13 mouse cellular contexts compared by ENCODE assay signal in genomic region chr17:85393091-85393890, GRCm38 (mm10).
DNase-seq lines count a peak whose midpoint lies in the region; ATAC-seq and TF ChIP-seq lines count a peak whose summit lies in the region.
"Had no signal": no experiment of that assay in that cellular context is flagged by ENCODE, and none has a peak within 500 bp of the region (broad histone marks: within the 10 kb centered on the region; RNA-seq: fewer than 3 reads in every experiment).

No protein-coding gene starts in this region.

- no peaks in the 10 kb centered on the region for H3K9me3 ChIP-seq in CH12.LX (replicated peaks; ENCODE audit: low read length)
- peaks cover 5% of the 10 kb centered on the region; the same call in 1 of the 2 replicates for H3K9me3 ChIP-seq in hindbrain, embryonic 10.5 days
- H3K9me3 ChIP-seq in midbrain, embryonic 13.5 days = no peaks in the 10 kb centered on the region
- H3K9me3 ChIP-seq: liver, embryonic 15.5 days had no signal

- 39% methylated on average over 16 of the region's 16 CpGs for WGBS in hindbrain, embryonic 10.5 days
- WGBS in midbrain, embryonic 13.5 days = 18% methylated on average over 16 of the region's 16 CpGs

- no peak for TF ChIP-seq EP300 in CH12.LX (IDR thresholded peaks at IDR 0.05; ENCODE audit: low read length)

- no peak for TF ChIP-seq POLR2A in CH12.LX (IDR thresholded peaks at IDR 0.05; ENCODE audit: low read depth, low read length)

- H3K4me3 ChIP-seq in CH12.LX (replicated peaks in 1 of 3; ENCODE audit: low read depth in 2 of 3, low read length in 2 of 3, poor library complexity in 1 of 3) = no peak overlapping the region
- H3K4me3 ChIP-seq in hindbrain, embryonic 10.5 days = no peak overlapping the region
- no peak overlapping the region for H3K4me3 ChIP-seq in midbrain, embryonic 13.5 days (replicated peaks)
- H3K4me3 ChIP-seq: liver, embryonic 15.5 days; myocyte had no signal

- TF ChIP-seq CTCF in CH12.LX (conservative IDR thresholded peaks at IDR 0.05 in 1 of 2, IDR thresholded peaks at IDR 0.05 in 1 of 2; ENCODE audit: low read depth in 2 of 2, low read length in 2 of 2) = no peak

- dilution Hi-C loops in CH12.LX (cut with MboI; ENCODE audit: extremely low pct_ligation_motif_present, extremely low pct_unique_long_range_greater_than_20kb, low sequenced_read_pairs) = no loop called here

- no peak for TF ChIP-seq RAD21 in CH12.LX (IDR thresholded peaks at IDR 0.05; ENCODE audit: low read depth, low read length)

- no peak overlapping the region for H3K9ac ChIP-seq in CH12.LX (ENCODE audit: insufficient read depth, low read depth)
- H3K9ac ChIP-seq in midbrain, embryonic 13.5 days (replicated peaks) = no peak overlapping the region
- H3K9ac ChIP-seq: liver, embryonic 15.5 days had no signal

- no peak overlapping the region for H3K27ac ChIP-seq in CH12.LX (ENCODE audit: insufficient read depth, low read depth)
- 0 out of 2 replicates have a peak overlapping the region, but pooled peaks have one; percentile 50 for H3K27ac ChIP-seq in hindbrain, embryonic 10.5 days
- peak overlapping the region; percentile 75 for H3K27ac ChIP-seq in midbrain, embryonic 13.5 days
- H3K27ac ChIP-seq: liver, embryonic 15.5 days had no signal

- in situ Hi-C loops in CH12.LX (cut with MboI; ENCODE audit: low pct_ligation_motif_present, low pct_unique_long_range_greater_than_20kb, low sequenced_read_pairs) = no loop called here

- no peak overlapping the region for H3K4me2 ChIP-seq in CH12.LX (ENCODE audit: insufficient read depth, low read depth, poor library complexity, severe bottlenecking)
- peak overlapping the region; percentile 44 for H3K4me2 ChIP-seq in midbrain, embryonic 13.5 days (replicated peaks)
- H3K4me2 ChIP-seq: liver, embryonic 15.5 days had no signal

- H3K36me3 ChIP-seq in CH12.LX (replicated peaks in 1 of 2; ENCODE audit: control insufficient read depth in 1 of 2, insufficient read depth in 1 of 2, low read length in 1 of 2) = no peaks in the 10 kb centered on the region
- H3K36me3 ChIP-seq in hindbrain, embryonic 10.5 days = no peaks in the 10 kb centered on the region
- no peaks in the 10 kb centered on the region for H3K36me3 ChIP-seq in midbrain, embryonic 13.5 days
- H3K36me3 ChIP-seq: liver, embryonic 15.5 days had no signal

- intact Hi-C loops in gastrocnemius, postnatal 36 days (cut with DNase I) = no loop called here

- H3K79me2 ChIP-seq in CH12.LX (replicated peaks; ENCODE audit: control insufficient read depth, extremely low read depth, insufficient read depth, poor library complexity, severe bottlenecking) = no peaks in the 10 kb centered on the region

- H3K4me1 ChIP-seq in CH12.LX (ENCODE audit: control insufficient read depth in 1 of 2, insufficient read depth in 2 of 2) = peaks cover 0 to 22% of the 10 kb centered on the region in 2 experiments; a peak in 2 of 4 replicates
- peaks cover 48% of the 10 kb centered on the region for H3K4me1 ChIP-seq in hindbrain, embryonic 10.5 days (replicated peaks)
- H3K4me1 ChIP-seq in midbrain, embryonic 13.5 days (replicated peaks) = peaks cover 45% of the 10 kb centered on the region
- H3K4me1 ChIP-seq: liver, embryonic 15.5 days had no signal

- no peak for DNase-seq in CH12.LX (ENCODE audit: extremely low read depth)
- DNase-seq in embryo, embryonic 11 days = peak; percentile 40
- DNase-seq in hindbrain, embryonic 10.5 days (ENCODE audit: low spot score) = peak; percentile 50
- DNase-seq in gastrocnemius, postnatal 4 days (ENCODE audit: low spot score in 2 of 2) = no peak
- no peak for DNase-seq in gastrocnemius, postnatal 36 days
- DNase-seq in urinary bladder, postnatal 25 days (ENCODE audit: low spot score) = no peak
- DNase-seq: cerebellum, postnatal 14 days; heart, postnatal 36 days; kidney, adult 8-10 months had no signal

- peak; percentile 24; the same call in 1 of the 2 replicates for ATAC-seq in midbrain, embryonic 13.5 days
- ATAC-seq in cerebellum, adult (ENCODE audit: insufficient number of reproducible peaks, low FRiP score, low TSS enrichment) = no peak

- H3K27me3 ChIP-seq in CH12.LX (replicated peaks) = no peaks in the 10 kb centered on the region
- H3K27me3 ChIP-seq in hindbrain, embryonic 10.5 days (ENCODE audit: insufficient read depth, poor library complexity, severe bottlenecking) = peaks cover 69% of the 10 kb centered on the region
- peaks cover 33% of the 10 kb centered on the region for H3K27me3 ChIP-seq in midbrain, embryonic 13.5 days
- H3K27me3 ChIP-seq: liver, embryonic 15.5 days had no signal

TF ChIP-seq in CH12.LX, 34 proteins besides CTCF, POLR2A, EP300 and RAD21:
- TF ChIP-seq ZNF384 (IDR thresholded peaks at IDR 0.05; ENCODE audit: low read depth, low read length) = 0 out of 2 replicates have a peak, but pooled peaks have one; percentile 26
- no peak for TF ChIP-seq TBP (conservative IDR thresholded peaks at IDR 0.05; ENCODE audit: low read depth, low read length)

Comparison
In these comparisons a context has a peak if more than half of its experiments do, and no peak if none do; other contexts are left out.
1. DNase-seq: peak in embryo, embryonic 11 days (single experiment) and hindbrain, embryonic 10.5 days (single experiment); none in CH12.LX (single experiment), gastrocnemius, postnatal 4 days (0 of 2), gastrocnemius, postnatal 36 days (0 of 2) and urinary bladder, postnatal 25 days (single experiment).